Mouse (Mus musculus) lung, embryonic 16.5 days (tissue): ENCODE results near the gene Serpina1f. TPM values are rescaled to one million over a fixed set of nuclear protein-coding genes. Genes with fewer than 3 reads are reported as not detected.

Experiments used
- ATAC-seq: fragments of 200-750 bp; cut with Nextera tagmentation; 2 replicates; pipeline ENCODE4 v1.8.0; 2017; ENCODE audit warnings: low read depth, mild to moderate bottlenecking, moderate library complexity
- H3K27ac ChIP-seq: fragments of 300-500 bp; sonication (generic); 2 replicates; pipeline ENCODE4 v1.5.1; 2014; ENCODE audit warnings: mild to moderate bottlenecking, control low read depth, low read length
- H3K27me3 ChIP-seq: fragments of 300-500 bp; sonication (generic); 2 replicates; pipeline ENCODE4 v1.6.1; 2014; ENCODE audit warnings: low read depth, low read length, mixed read lengths; ENCODE audit not compliant: control insufficient read depth, insufficient read depth
- H3K36me3 ChIP-seq: fragments of 300-500 bp; sonication (generic); 2 replicates; pipeline ENCODE4 v1.6.1; 2014; ENCODE audit warnings: low read length; ENCODE audit not compliant: control insufficient read depth, insufficient read depth
- H3K4me1 ChIP-seq: fragments of 300-500 bp; sonication (generic); replicated peaks from 2 replicates; pipeline ENCODE4 v1.6.1; 2014; ENCODE audit warnings: low read length, mixed read lengths; ENCODE audit not compliant: control insufficient read depth, insufficient read depth
- H3K4me2 ChIP-seq: fragments of 300-500 bp; sonication (generic); 2 replicates; pipeline ENCODE4 v1.6.1; 2014; ENCODE audit warnings: low read depth, low read length, control low read depth
- H3K4me3 ChIP-seq: fragments of 300-500 bp; sonication (generic); 2 replicates; pipeline ENCODE4 v1.5.1; 2014; ENCODE audit warnings: mild to moderate bottlenecking, low read length, control low read depth
- H3K9ac ChIP-seq: fragments of 300-500 bp; sonication (generic); 2 replicates; pipeline ENCODE4 v1.6.1; 2014; ENCODE audit warnings: low read length, control low read depth
- H3K9me3 ChIP-seq: fragments of 300-500 bp; sonication (generic); 2 replicates; pipeline ENCODE4 v1.6.1; 2016; ENCODE audit warnings: low read length; ENCODE audit not compliant: control insufficient read depth
- WGBS: fragments of 180-500 bp; shearing (Covaris S2); extraction: QIAGEN DNeasy Blood & Tissue Kit; methylation state at CpG from one replicate; pipeline ENCODE4 v1.1.7; 2014; 5-methylcytosine and 5-hydroxymethylcytosine counted together
- polyA plus RNA-seq: library from polyadenylated mRNA; unstranded; fragments of >200 nt; fragmentation: Nextera tagmentation; extraction: Ambion mirVana; gene quantifications from 2 replicates; pipeline ENCODE4 v1.2.1, GENCODE M21; 2015

The Serpina1f gene
- polyA plus RNA-seq, 1 experiment from 2014 or later: not detected

DNA sequence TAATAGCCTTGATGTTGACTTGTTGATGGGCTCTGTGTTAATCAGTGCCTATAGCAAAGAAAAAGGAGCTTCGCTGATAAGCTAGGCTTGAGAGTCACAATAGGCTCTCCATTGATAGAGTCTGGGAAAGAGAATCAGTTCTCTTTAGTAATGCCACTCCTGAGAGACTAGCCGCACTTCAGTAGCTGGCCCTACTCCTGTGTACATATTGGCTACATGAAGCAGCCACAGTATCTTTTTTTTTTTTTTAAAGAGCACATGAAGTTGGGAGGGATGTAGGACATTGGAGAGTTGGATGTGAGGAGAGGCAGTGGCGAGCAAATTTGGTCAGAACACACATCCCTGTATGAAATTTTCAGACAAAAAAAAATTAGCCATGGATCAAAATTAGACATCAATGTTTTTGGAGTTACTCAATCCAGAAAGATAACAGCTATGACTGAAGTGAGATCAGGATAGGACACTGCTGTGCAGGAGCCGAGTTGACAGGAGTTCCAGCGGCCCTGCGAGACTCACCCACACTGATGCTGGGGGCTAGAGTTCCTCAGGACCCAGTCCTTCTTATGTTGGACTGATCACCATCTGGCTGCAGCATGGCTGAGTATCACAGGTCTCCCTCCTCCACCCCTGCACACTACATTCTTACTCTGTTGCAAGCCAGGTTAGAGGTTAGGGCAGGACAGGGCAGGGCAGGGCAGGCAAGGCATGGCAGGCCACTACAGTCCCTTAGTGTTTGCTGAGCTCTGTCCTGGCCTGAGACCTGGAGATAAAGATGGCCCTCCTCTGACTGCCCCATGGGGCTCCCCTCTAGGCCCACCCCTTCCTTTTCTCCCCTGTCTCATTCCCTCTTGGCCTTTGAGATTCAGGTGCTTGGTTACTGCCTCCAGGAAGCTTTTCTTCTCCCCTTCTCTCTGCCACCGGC lies 39.9 kb downstream of the Serpina1f start:
- 47% methylated on average over 7 of the region's 7 CpGs for whole genome bisulfite sequencing
- H3K4me1 ChIP-seq: no peaks in the 10 kb centered on the region
- no peak overlapping the region; the same call in 1 of the 2 replicates for H3K27ac ChIP-seq
- H3K4me2 ChIP-seq: no peak overlapping the region
- no peak overlapping the region for H3K9ac ChIP-seq
- no peaks in the 10 kb centered on the region for H3K9me3 ChIP-seq
- no peaks in the 10 kb centered on the region for H3K27me3 ChIP-seq
- no peak overlapping the region for H3K4me3 ChIP-seq
- ATAC-seq: peak; percentile 75
- H3K36me3 ChIP-seq: no peaks in the 10 kb centered on the region

- no peaks in the 10 kb centered on the region for H3K27me3 ChIP-seq
- H3K9ac ChIP-seq: no peak overlapping the region
- no peak overlapping the region for H3K4me3 ChIP-seq
- no peaks in the 10 kb centered on the region for H3K9me3 ChIP-seq
- H3K4me2 ChIP-seq: no peak overlapping the region
- no peak for ATAC-seq
- H3K36me3 ChIP-seq: no peaks in the 10 kb centered on the region
- H3K27ac ChIP-seq: no peak overlapping the region
- 95% methylated on average over 2 of the region's 2 CpGs for WGBS
- no peaks in the 10 kb centered on the region for H3K4me1 ChIP-seq
Observed at GRCm38 (mm10) chr12:103653836-103654235, 41.5 kb downstream of the Serpina1f start.

DNA sequence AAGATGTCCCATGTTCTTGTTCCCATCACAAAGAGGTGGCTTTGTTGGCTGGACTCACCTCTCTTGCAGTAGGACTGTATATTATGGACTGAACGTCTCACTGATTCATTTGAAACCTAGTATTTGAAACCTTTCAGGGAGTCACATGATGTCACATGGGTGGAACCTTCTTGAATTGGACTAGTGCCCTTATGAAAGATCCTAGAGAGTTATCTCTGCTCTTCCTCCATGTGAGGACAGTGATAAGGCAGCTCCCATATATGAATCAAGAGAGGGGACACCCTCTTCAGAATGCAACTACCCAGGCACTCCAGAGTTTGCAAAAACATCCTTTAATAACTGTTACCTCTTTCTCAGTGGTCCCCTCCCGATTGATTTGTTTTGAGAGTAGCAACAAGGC lies 49.0 kb downstream of the Serpina1f start:
- WGBS: 71% methylated on average over 2 of the region's 2 CpGs
- Histone ChIP-seq H3K9ac (no peak overlapping the region), H3K36me3 (no peaks in the 10 kb centered on the region), H3K4me1 (no peaks in the 10 kb centered on the region), H3K4me3 (no peak overlapping the region), H3K27ac (no peak overlapping the region), H3K27me3 (no peaks in the 10 kb centered on the region), H3K9me3 (no peaks in the 10 kb centered on the region), H3K4me2 (no peak overlapping the region)
- ATAC-seq: no peak

DNA sequence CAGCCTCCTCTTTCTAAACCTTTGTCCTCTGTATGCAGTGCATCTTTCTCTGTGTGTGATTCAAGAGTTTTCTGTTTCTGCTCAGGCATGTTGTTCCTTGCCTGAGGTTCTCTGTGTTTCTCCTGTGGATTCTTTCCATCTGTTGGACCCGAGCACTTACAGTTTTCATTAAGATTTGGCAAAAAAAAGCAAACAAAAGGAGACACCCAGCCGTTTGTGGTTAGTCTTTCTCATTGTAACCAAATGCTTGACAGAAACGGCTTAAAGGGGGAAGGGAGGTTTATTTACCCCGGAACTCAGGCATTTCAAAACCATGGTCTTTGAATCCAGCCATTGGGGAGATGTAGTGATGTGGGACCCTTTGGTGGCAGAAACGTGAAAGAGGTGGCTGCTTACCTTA lies 50.7 kb downstream of the Serpina1f start:
- no peak for ATAC-seq
- 15% methylated on average over 5 of the region's 5 CpGs for WGBS
- no peaks in the 10 kb centered on the region for H3K9me3 ChIP-seq

DNA sequence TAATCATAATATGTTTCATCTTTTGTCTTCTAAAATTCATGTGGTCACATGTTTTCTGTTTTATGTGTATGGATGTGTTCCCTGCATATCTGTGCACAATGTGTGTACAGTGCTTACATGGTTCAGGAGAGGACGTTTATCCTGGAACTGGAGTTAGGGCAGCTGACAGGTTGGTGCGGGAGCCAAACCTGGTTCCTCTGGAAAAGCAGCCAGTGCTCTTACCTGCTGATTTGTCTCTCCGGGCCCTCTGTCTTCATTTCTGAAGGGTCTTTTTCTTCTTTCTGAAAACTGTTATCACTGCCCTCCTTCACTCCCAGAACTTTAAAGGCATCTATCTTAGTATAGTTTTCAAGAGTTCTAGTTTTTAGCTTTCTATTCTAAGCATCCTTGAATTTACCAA lies 51.5 kb downstream of the Serpina1f start:
- Histone ChIP-seq H3K4me1 (no peaks in the 10 kb centered on the region), H3K9me3 (no peaks in the 10 kb centered on the region), H3K36me3 (no peaks in the 10 kb centered on the region), H3K27ac (no peak overlapping the region), H3K4me2 (no peak overlapping the region), H3K4me3 (no peak overlapping the region), H3K27me3 (no peaks in the 10 kb centered on the region), H3K9ac (no peak overlapping the region)
- WGBS: 72% methylated on average over 3 of the region's 3 CpGs
- no peak for ATAC-seq

More for the DNA sequence above, 50.7 kb downstream of the Serpina1f start:
- Histone ChIP-seq H3K27me3 (no peaks in the 10 kb centered on the region), H3K9ac (no peak overlapping the region), H3K36me3 (no peaks in the 10 kb centered on the region), H3K4me2 (no peak overlapping the region), H3K4me3 (no peak overlapping the region), H3K27ac (no peak overlapping the region), H3K4me1 (no peaks in the 10 kb centered on the region)

GRCm38 (mm10) chr12:103643336-103643735 lies 52.0 kb downstream of the Serpina1f start:
- Histone ChIP-seq H3K27me3 (no peaks in the 10 kb centered on the region), H3K36me3 (no peaks in the 10 kb centered on the region), H3K4me2 (no peak overlapping the region), H3K4me3 (no peak overlapping the region), H3K9ac (no peak overlapping the region), H3K9me3 (no peaks in the 10 kb centered on the region), H3K27ac (no peak overlapping the region), H3K4me1 (no peaks in the 10 kb centered on the region)
- WGBS: 0% methylated on average over 2 of the region's 2 CpGs
- ATAC-seq: no peak

Other genes with a start within 250 kb of the Serpina1f start
- not detected in 2 replicates for gene Ifi27l2b, start 238.3 kb downstream of the Serpina1f start, polyA plus RNA-seq
- 2.2 and 3.5 TPM in 2 replicates for gene Ppp4r4, start 163.2 kb downstream of the Serpina1f start, polyA plus RNA-seq
- 0.49 TPM in 1 of 2 replicates, not detected in the other for gene Serpina10, start 64.1 kb downstream of the Serpina1f start, polyA plus RNA-seq
- gene Serpina6, start 38.3 kb downstream of the Serpina1f start, polyA plus RNA-seq: 1.9 and 17.1 TPM in 2 replicates
- gene Serpina16, start 19.4 kb downstream of the Serpina1f start, polyA plus RNA-seq: not detected in 2 replicates
- gene Serpina1d, start 78.1 kb upstream of the Serpina1f start, polyA plus RNA-seq: 0.58 and 9.1 TPM in 2 replicates
- 1.8 and 15.4 TPM in 2 replicates for gene Serpina1b, start 134.8 kb upstream of the Serpina1f start, polyA plus RNA-seq
- gene Serpina1a, start 168.0 kb upstream of the Serpina1f start, polyA plus RNA-seq: 1.7 and 14.8 TPM in 2 replicates
- gene Serpina1c, start 209.4 kb upstream of the Serpina1f start, polyA plus RNA-seq: 0.62 and 7.2 TPM in 2 replicates